Mouse (Mus musculus): ENCODE results near the gene Gabrd.

DNA sequence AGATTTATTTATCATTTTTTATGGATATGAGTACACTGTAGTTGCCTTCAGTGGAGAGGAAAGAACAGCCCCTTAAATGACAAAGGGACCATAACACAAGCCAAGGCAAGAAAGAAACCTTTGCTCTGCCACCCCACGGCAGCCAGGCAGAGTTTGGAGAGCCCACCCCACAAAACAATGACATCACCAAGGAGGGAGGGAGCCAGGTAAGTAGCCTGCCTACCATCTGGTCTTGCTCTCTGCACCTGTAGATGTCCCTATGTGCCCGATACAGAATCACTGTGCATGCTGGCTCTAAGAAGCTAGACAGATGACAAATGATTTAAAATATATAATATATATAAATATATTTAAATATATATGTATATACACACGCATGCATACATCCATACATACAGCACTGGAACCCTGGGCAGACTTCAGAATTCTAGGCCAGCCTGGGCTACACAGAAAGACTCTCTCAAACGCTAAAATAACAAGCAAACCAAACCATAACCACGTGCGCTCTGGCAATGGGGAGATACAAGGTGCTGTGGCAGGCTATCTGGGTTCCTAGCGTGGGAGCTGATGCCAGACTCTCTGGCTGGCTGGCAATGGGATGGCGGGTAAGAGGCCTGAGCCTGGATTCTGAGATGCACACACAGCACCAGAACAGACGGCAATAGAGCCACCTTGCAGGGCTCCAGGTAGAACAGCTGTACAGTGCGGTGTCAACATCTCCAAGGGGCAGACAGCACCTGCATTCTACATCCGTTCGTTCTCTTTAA lies 61.4 kb downstream of the Gabrd start:
- TF ChIP-seq CTCF (IDR thresholded peaks at IDR 0.05) (no peak), EP300 (IDR thresholded peaks at IDR 0.05) (no peak)
